Mouse (Mus musculus) megakaryocyte, embryonic 14.5 days (primary cell): ENCODE measurements around the gene Bmp5. TPM values are rescaled to one million over a fixed set of nuclear protein-coding genes. Genes with fewer than 3 reads are reported as not detected.

Experiments
- H3K27me3 ChIP-seq: replicated peaks from 2 replicates; pipeline ENCODE3; 2012; ENCODE audit warnings: inconsistent platforms
- H3K36me3 ChIP-seq: replicated peaks from 2 replicates; pipeline ENCODE3; 2012; ENCODE audit warnings: low read length, inconsistent platforms, mixed read lengths
- H3K4me1 ChIP-seq: 2 replicates; pipeline ENCODE4 v1.6.1; 2012; ENCODE audit warnings: inconsistent platforms
- H3K4me3 ChIP-seq: replicated peaks from 2 replicates; pipeline ENCODE3; 2012; ENCODE audit warnings: moderate library complexity, mild to moderate bottlenecking, inconsistent platforms
- H3K9me3 ChIP-seq: 2 replicates; pipeline ENCODE4 v1.6.1; 2012; ENCODE audit warnings: inconsistent platforms
- FLI1 ChIP-seq: IDR thresholded peaks from 2 replicates; pipeline ENCODE4 v1.6.1; 2012; ENCODE audit warnings: low read length, inconsistent platforms, mixed read lengths
- GATA1 ChIP-seq: IDR thresholded peaks from 3 replicates; pipeline ENCODE4 v1.6.1; 2012; ENCODE audit warnings: mixed read lengths, low read length, inconsistent platforms, borderline replicate concordance
- polyA plus RNA-seq: library from polyadenylated mRNA; stranded (reverse); fragments of >175 nt; gene quantifications from 2 replicates; pipeline ENCODE4 v1.2.3, GENCODE M21; 2012; ENCODE audit warnings: low replicate concordance; ENCODE audit not compliant: insufficient read depth

The Bmp5 gene
- polyA plus RNA-seq, 1 experiment: not detected

GRCm38 (mm10) chr9:75833189-75833732 is 58.1 kb downstream of the Bmp5 start:
- no peaks in the 10 kb centered on the region for H3K4me1 ChIP-seq
- no peak for TF ChIP-seq GATA1
- no peak for TF ChIP-seq FLI1
- no peaks in the 10 kb centered on the region for H3K27me3 ChIP-seq
- no peaks in the 10 kb centered on the region for H3K36me3 ChIP-seq
- no peaks in the 10 kb centered on the region for H3K9me3 ChIP-seq
- H3K4me3 ChIP-seq: no peak overlapping the region

GRCm38 (mm10) chr9:75839450-75839849 is 64.3 kb downstream of the Bmp5 start:
- Histone ChIP-seq H3K9me3 (no peaks in the 10 kb centered on the region), H3K4me3 (no peak overlapping the region), H3K27me3 (no peaks in the 10 kb centered on the region), H3K4me1 (no peaks in the 10 kb centered on the region), H3K36me3 (no peaks in the 10 kb centered on the region)
- TF ChIP-seq FLI1: no peak

- TF ChIP-seq FLI1 (no peak), GATA1 (no peak)
- Histone ChIP-seq H3K36me3 (no peaks in the 10 kb centered on the region), H3K27me3 (no peaks in the 10 kb centered on the region), H3K4me1 (no peaks in the 10 kb centered on the region), H3K9me3 (no peaks in the 10 kb centered on the region), H3K4me3 (no peak overlapping the region)
These were observed 65.7 kb downstream of the Bmp5 start for GRCm38 (mm10) chr9:75840841-75841240.

DNA sequence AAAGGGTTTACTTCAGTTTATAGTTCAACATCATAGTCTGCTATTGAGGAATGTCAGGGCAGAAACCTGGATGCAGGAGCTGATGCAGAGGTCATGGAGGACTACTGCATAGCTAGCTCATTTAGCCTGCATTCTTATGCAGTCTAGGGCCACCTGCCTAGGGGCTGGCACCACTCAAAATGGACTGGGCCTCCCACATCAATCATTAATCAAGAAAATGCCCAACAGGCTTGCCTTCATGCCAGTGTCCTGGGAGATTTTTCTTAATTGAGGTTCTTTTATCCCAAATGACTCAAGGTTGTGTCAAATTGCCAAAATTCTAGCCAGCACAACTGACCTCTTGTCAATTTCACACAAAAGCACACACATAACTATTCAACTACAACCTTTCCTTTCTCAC is 70.8 kb downstream of the Bmp5 start:
- no peak for TF ChIP-seq FLI1
- no peak for TF ChIP-seq GATA1
- H3K4me1 ChIP-seq: no peaks in the 10 kb centered on the region
- H3K9me3 ChIP-seq: no peaks in the 10 kb centered on the region
- no peak overlapping the region for H3K4me3 ChIP-seq
- no peaks in the 10 kb centered on the region for H3K27me3 ChIP-seq
- H3K36me3 ChIP-seq: no peaks in the 10 kb centered on the region

- no peak for TF ChIP-seq GATA1
- no peak for TF ChIP-seq FLI1
- H3K36me3 ChIP-seq: no peaks in the 10 kb centered on the region
- no peaks in the 10 kb centered on the region for H3K4me1 ChIP-seq
- H3K9me3 ChIP-seq: no peaks in the 10 kb centered on the region
- no peak overlapping the region for H3K4me3 ChIP-seq
- no peaks in the 10 kb centered on the region for H3K27me3 ChIP-seq
These were observed 75.6 kb downstream of the Bmp5 start for GRCm38 (mm10) chr9:75850670-75851228.

- H3K9me3 ChIP-seq: no peaks in the 10 kb centered on the region
- TF ChIP-seq FLI1: no peak
- no peak for TF ChIP-seq GATA1
- no peaks in the 10 kb centered on the region for H3K27me3 ChIP-seq
- no peaks in the 10 kb centered on the region for H3K4me1 ChIP-seq
- no peak overlapping the region for H3K4me3 ChIP-seq
- no peaks in the 10 kb centered on the region for H3K36me3 ChIP-seq
These were observed 83.0 kb downstream of the Bmp5 start for GRCm38 (mm10) chr9:75858161-75858560.

DNA sequence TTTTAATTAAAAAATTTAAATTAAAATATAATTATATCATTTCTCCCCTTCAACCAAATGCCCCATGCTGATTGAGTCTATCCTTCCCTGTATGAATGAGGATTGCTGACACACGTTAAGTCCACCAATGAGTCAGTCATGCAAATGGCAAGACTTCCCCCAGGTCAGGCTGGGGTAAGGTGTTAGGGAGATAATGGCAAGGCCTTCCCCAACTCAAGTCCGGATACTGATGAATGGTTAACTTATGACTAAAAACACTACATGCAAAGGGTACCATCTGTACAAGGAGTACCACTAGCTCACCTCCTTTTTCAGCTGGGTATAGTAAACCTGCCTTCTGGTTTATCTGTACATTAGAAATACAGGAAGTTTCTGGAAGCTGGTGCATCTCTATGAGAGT is 83.8 kb downstream of the Bmp5 start:
- H3K4me1 ChIP-seq: no peaks in the 10 kb centered on the region
- TF ChIP-seq GATA1 (no peak), FLI1 (no peak)
- H3K4me3 ChIP-seq: no peak overlapping the region
- no peaks in the 10 kb centered on the region for H3K9me3 ChIP-seq
- no peaks in the 10 kb centered on the region for H3K27me3 ChIP-seq
- H3K36me3 ChIP-seq: no peaks in the 10 kb centered on the region

DNA sequence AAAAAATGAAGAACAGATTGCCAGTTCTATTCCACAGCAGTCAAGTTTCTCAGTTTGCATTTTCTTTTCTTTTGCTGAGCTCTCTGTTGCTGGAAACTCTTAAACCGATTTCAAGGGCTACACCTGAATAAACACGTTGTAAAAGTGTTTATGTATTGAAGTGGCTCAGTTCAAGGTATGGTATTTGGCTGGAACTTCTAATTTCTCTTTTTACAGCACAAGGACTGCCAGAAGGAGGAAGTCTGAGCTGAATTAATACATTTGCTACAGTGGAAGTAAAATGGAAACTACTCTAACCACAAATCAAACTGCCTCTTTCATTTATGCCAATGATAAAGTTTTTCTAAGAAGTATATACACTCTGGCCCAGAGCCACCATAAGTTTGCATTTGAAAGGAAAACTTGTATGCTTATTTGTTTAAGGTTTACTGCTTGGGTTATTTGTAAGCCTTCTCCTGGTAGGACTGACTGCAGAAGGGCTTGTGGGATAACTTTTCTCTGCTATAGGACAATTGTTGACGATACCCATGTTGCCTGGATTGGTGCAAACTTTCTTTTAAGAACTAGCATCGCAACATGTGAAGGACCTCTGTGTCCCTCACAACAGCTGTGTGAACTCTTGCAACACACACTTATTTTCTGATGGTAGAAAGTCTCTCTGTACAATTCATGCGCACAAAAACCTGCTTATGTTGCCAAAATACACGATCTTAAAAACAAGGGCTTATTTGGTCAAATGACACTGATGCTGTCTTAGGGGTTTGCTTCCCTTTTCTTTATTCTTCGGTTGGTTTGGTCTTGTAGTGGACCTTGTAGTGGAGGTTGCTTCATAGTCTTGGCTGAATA is 95.4 kb downstream of the Bmp5 start:
- Histone ChIP-seq H3K4me3 (no peak overlapping the region), H3K9me3 (no peaks in the 10 kb centered on the region), H3K4me1 (no peaks in the 10 kb centered on the region), H3K27me3 (no peaks in the 10 kb centered on the region), H3K36me3 (no peaks in the 10 kb centered on the region)
- TF ChIP-seq GATA1 (no peak), FLI1 (no peak)

DNA sequence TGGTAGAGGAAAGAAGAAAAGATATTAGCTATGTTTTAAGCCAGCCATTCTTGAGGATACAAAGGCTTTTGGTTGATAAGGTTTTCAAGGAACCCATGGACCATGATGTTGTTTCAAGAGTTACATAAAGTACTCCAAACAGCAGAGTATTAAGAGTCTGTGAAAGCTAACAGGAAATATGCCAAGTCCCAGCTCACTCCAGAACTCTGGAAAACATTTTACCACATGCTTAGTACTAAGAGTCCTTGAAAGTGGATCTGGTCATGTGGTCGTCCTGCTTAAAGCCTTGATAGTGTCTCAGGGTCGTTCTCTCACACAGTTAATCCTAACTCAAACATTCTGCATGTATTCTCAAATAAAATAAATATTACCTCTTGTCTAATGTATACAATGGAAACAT is 101.2 kb downstream of the Bmp5 start:
- H3K4me3 ChIP-seq: no peak overlapping the region
- H3K4me1 ChIP-seq: no peaks in the 10 kb centered on the region
- H3K36me3 ChIP-seq: no peaks in the 10 kb centered on the region
- TF ChIP-seq GATA1 (no peak), FLI1 (no peak)
- H3K9me3 ChIP-seq: no peaks in the 10 kb centered on the region
- H3K27me3 ChIP-seq: no peaks in the 10 kb centered on the region

GRCm38 (mm10) chr9:75883481-75884190 is 108.5 kb downstream of the Bmp5 start:
- H3K27me3 ChIP-seq: no peaks in the 10 kb centered on the region
- H3K36me3 ChIP-seq: no peaks in the 10 kb centered on the region
- TF ChIP-seq FLI1 (no peak), GATA1 (no peak)
- H3K4me1 ChIP-seq: no peaks in the 10 kb centered on the region
- no peak overlapping the region for H3K4me3 ChIP-seq
- H3K9me3 ChIP-seq: peaks cover 2% of the 10 kb centered on the region; the same call in 1 of the 2 replicates
